Mouse (Mus musculus) urinary bladder, postnatal 14 days (tissue): ENCODE measurements around the gene Xpo1.
"Not testable (repeated sequence)": the region's sequence is repeated elsewhere in the genome, so short reads cannot be mapped to it uniquely, and the experiment has no call there.

Experiments
- DNase-seq: peaks from one replicate; pipeline ENCODE4 v3.0.0; 2021; ENCODE audit warnings: low spot score

Gene Xpo1

GRCm38 (mm10) chr11:23299910-23300309 lies 44.1 kb downstream of the Xpo1 start:
- DNase-seq, result no peak

GRCm38 (mm10) chr11:23303126-23303525 lies 47.3 kb downstream of the Xpo1 start:
- DNase-seq, result no peak

DNA sequence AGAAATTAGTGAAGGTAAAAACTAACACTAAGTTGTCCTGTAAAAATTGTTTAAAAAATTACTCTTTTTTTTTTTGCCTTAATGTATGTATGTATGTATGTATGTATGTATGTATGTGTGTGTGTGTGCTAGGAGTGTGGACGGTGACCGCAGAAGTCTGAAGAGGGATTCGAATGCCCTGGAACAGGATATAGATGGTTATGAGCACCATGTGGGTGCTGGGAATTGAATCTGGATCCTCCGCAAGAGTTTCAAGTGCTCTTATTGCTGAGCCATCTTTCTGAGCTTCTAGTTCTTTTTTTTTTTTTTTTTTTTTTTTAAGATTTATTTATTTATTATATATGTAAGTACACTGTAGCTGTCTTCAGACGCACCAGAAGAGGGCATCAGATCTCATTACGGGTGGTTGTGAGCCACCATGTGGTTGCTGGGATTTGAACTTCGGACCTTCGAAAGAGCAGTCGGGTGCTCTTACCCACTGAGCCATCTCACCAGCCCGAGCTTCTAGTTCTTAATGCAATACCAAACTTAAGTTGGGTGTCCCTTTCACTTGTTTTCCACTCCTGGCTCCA lies 49.3 kb downstream of the Xpo1 start:
- DNase-seq, result not testable (repeated sequence)

DNA sequence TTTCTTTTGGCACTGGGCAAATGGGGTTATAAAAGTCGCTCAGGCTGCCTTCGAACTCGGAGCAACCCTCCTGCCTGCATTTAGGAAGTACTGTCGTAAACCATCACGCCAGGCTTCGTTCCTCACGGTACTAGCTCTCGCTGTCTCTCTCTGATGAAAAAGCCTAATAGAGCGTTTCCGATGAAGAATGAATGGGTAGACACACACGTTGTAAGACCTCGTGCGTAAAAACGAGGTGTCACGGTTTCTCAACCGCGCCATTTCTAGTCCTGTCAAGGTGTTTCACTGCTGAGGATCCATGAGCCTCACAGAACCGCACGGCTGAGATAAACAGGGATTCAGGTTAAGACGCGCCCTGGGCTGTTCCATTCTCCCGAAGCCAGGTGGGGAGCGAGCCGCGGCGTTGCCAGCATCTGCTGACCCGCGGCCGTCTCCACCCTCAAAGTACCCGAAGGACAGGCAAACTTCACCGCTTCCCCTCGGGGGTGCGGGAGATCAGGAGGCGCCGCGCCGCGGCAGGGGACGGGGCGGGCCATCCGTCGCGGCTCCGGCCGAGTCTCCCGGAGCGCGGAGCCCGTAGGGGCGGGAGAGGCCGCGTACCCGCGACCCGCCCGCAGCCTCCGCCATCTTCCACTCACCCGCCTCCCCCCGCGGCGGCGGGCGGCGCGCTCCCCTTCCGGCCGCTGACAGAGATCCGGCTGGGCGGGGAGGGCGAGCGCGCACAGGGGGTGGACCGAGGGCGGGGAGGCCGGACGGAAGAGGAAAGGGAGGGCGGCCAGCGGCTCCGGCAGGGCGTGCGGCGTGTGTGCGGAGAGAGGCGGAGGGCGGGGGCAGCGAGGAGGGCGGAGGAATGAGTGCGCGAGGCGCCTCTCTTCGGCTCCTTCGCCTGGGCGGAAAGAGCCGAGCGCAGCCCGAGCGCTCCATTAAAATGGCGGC lies 50.1 kb downstream of the Xpo1 start:
- peak; percentile 97 for DNase-seq

- peak; percentile 79 for DNase-seq
Measured at GRCm38 (mm10) chr11:23306764-23307565, 51.1 kb downstream of the Xpo1 start, which contains the start of gene Usp34. TSS of gene Usp34 (plus strand) at chr11:23306895.

GRCm38 (mm10) chr11:23307566-23307920 lies 51.7 kb downstream of the Xpo1 start:
- DNase-seq, result no peak

DNA sequence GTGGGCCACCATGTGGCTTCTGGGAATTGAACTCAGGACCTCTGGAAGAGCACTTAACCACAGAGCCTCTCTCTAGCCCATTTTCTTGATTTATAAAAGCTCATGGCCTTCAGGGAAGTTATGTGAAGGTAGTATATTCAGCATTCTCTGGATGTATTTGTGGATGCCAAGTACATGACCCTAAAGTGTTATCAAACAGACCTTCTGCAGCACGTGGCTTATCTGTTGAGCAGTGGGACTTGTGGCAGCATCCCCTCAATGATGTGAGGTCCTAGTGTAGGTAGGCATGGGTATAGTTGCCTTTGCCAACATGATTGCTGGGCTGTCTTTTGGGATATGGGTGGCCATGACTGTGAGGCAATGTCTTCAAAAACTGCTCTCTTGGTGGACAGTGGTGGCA lies 57.7 kb downstream of the Xpo1 start:
- no peak for DNase-seq

DNA sequence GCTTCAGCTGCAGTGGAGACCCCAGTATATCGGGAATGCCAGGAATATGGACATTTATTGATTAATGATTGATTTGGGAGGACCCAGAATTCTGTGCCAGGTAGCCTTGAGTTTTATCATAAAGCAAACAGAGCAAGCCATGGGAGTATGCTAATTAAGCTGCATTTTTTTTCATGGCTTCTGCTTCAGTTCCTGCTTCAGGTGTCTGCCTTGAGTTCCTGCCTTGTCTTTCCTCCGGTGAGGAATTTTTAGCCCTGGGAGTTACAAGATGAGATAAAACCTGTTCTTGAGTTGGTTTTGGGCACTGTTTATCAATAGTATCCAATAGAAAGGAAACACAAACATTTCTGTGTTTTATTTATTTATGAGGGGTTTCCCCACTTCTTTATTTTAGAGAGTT lies 73.6 kb downstream of the Xpo1 start:
- no peak for DNase-seq

DNA sequence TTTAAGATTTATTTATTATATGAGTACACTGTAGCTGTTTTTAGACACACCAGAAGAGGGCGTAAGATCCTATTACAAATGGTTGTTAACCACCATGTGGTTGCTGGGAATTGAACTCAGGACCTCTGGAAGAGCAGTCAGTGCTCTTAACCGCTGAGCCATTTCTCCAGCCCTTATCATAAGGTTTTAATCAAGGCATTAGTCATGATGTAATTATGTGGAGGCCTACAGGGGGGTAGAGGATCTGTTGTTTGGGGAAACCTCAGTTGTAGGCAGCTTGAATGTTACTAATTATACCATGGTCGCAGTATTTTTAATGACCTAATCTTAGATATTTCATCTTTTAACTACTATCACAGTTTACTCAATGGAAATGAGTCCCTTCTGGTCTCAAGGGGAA lies 76.3 kb downstream of the Xpo1 start:
- no peak for DNase-seq

DNA sequence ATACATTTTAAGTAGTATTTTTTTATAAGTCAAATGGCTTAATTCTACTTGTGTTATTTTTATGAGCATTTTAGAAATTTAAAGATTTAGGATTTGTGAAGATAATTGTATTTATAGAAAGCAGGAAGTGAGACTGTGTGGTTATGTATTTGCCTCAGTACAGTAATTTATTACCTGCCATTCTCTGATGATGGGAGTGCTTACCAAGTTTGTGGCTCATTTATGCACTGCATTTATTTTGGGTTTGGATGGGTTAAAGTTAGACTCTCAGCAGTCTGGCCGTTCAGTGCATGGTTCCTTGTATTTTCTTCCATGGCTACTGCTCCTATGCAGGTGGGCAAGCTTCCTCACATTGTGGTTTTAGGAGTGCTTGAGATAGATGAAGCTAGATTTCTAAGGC lies 79.3 kb downstream of the Xpo1 start:
- DNase-seq, result no peak
